Mouse (Mus musculus) C2C12 (cell line): ENCODE results near the gene Dab2ip. TPM values are rescaled to one million over a fixed set of nuclear protein-coding genes. Genes with fewer than 3 reads are reported as not detected.

Experiments
- H3K27me3 ChIP-seq: one replicate; pipeline ENCODE4 v1.6.1; 2011; ENCODE audit not compliant: control insufficient read depth, insufficient read depth, insufficient read length
- H3K36me3 ChIP-seq: one replicate; pipeline ENCODE4 v1.6.1; 2011; ENCODE audit not compliant: control insufficient read depth, insufficient read depth
- H3K4me3 ChIP-seq: one replicate; pipeline ENCODE4 v1.5.1; 2011; ENCODE audit warnings: mild to moderate bottlenecking, control low read depth; ENCODE audit not compliant: poor library complexity, insufficient read depth, severe bottlenecking
- H3K79me2 ChIP-seq: one replicate; pipeline ENCODE4 v1.6.1; 2011; ENCODE audit not compliant: control insufficient read depth, insufficient read depth
- H3K79me3 ChIP-seq: one replicate; pipeline ENCODE4 v1.6.1; 2011; ENCODE audit warnings: low read depth, control low read depth
- H3ac ChIP-seq: one replicate; pipeline ENCODE3; 2011; ENCODE audit warnings: low read depth; ENCODE audit not compliant: control insufficient read depth, insufficient read length
- CEBPB ChIP-seq: IDR thresholded peaks from one replicate; pipeline ENCODE4 v1.6.1; 2011; ENCODE audit warnings: low read depth, mild to moderate bottlenecking, control low read depth, moderate library complexity
- CTCF ChIP-seq: IDR thresholded peaks from one replicate; pipeline ENCODE4 v1.5.1; 2011; ENCODE audit not compliant: control insufficient read depth, insufficient read depth, insufficient read length
- FOSL1 ChIP-seq: IDR thresholded peaks from one replicate; pipeline ENCODE4 v1.8.0; 2011; ENCODE audit warnings: mild to moderate bottlenecking, low read length; ENCODE audit not compliant: poor library complexity, insufficient read depth, severe bottlenecking
- MAX ChIP-seq: IDR thresholded peaks from one replicate; pipeline ENCODE4 v1.6.1; 2011; ENCODE audit warnings: mild to moderate bottlenecking, control low read depth
- MYOD1 ChIP-seq: IDR thresholded peaks from one replicate; pipeline ENCODE4 v1.6.1; 2011; ENCODE audit warnings: low read depth; ENCODE audit not compliant: control insufficient read depth, insufficient read length
- MYOG ChIP-seq: IDR thresholded peaks from one replicate; pipeline ENCODE4 v1.6.1; 2011; ENCODE audit not compliant: control insufficient read depth, insufficient read length; ENCODE audit errors: extremely low read depth
- USF1 ChIP-seq: IDR thresholded peaks from one replicate; pipeline ENCODE4 v1.6.1; 2011; ENCODE audit warnings: low read depth, mild to moderate bottlenecking, control low read depth, moderate library complexity
- polyA plus RNA-seq: library from polyadenylated mRNA; unstranded; fragments of >200 nt; fragmentation: generic; extraction: Trizol; gene quantifications from one replicate; pipeline ENCODE4 v1.2.1, GENCODE M21; 2012; ENCODE audit warnings: missing spikeins

Dab2ip gene
- polyA plus RNA-seq, 1 experiment: 27.9 TPM

GRCm38 (mm10) chr2:35612297-35612696 is 54.2 kb downstream of the Dab2ip start:
- Histone ChIP-seq H3K36me3 (no peaks in the 10 kb centered on the region), H3ac (no peak overlapping the region)
- no peak for TF ChIP-seq MYOD1
- TF ChIP-seq MYOG: no peak
- TF ChIP-seq USF1: no peak
- TF ChIP-seq FOSL1: no peak
- no peak for TF ChIP-seq CTCF
- TF ChIP-seq MAX: no peak
- TF ChIP-seq CEBPB: no peak

GRCm38 (mm10) chr2:35613946-35614353 is 55.9 kb downstream of the Dab2ip start:
- Histone ChIP-seq H3K79me3 (no peaks in the 10 kb centered on the region), H3K36me3 (no peaks in the 10 kb centered on the region), H3K79me2 (no peaks in the 10 kb centered on the region), H3K27me3 (no peaks in the 10 kb centered on the region), H3ac (no peak overlapping the region), H3K4me3 (no peak overlapping the region)
- no peak for TF ChIP-seq FOSL1
- TF ChIP-seq CEBPB: no peak

More at GRCm38 (mm10) chr2:35612297-35612696, 54.2 kb downstream of the Dab2ip start:
- Histone ChIP-seq H3K79me3 (no peaks in the 10 kb centered on the region), H3K4me3 (no peak overlapping the region), H3K79me2 (no peaks in the 10 kb centered on the region), H3K27me3 (no peaks in the 10 kb centered on the region)

GRCm38 (mm10) chr2:35614411-35614810 is 56.3 kb downstream of the Dab2ip start:
- Histone ChIP-seq H3K4me3 (no peak overlapping the region), H3K79me3 (no peaks in the 10 kb centered on the region), H3K27me3 (no peaks in the 10 kb centered on the region), H3ac (no peak overlapping the region), H3K79me2 (no peaks in the 10 kb centered on the region), H3K36me3 (no peaks in the 10 kb centered on the region)
- TF ChIP-seq MAX (no peak), MYOD1 (no peak), USF1 (no peak), CTCF (no peak), FOSL1 (no peak), CEBPB (no peak), MYOG (no peak)

- Histone ChIP-seq H3K4me3 (no peak overlapping the region), H3K36me3 (no peaks in the 10 kb centered on the region), H3ac (no peak overlapping the region), H3K79me2 (no peaks in the 10 kb centered on the region), H3K27me3 (no peaks in the 10 kb centered on the region), H3K79me3 (no peaks in the 10 kb centered on the region)
- TF ChIP-seq FOSL1 (no peak), MYOD1 (no peak), USF1 (no peak), CEBPB (no peak), MYOG (no peak), CTCF (no peak), MAX (no peak)
These were observed 57.3 kb downstream of the Dab2ip start for GRCm38 (mm10) chr2:35615366-35615765.

DNA sequence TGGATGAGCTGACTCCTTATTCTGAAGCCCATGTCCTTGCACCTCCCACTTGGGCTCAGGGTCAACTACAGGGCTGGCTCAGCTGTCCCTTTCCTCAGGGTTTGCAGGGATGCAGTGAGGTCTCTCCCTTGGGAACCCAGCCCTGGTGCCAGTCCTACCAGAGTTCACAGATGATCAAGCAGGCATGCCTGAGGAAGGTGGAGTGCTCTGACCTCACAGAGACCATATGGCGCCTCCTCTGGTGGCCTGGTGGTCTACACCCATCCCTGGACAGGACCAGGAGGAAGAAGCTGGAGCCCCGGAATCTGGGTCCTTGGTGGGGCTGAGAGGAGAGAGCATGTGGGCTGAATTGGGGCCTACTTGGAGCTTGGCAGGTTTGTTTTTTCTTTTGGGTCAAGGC is 57.9 kb downstream of the Dab2ip start:
- H3ac ChIP-seq: no peak overlapping the region
- H3K4me3 ChIP-seq: no peak overlapping the region
- TF ChIP-seq USF1: no peak
- no peak for TF ChIP-seq CTCF
- no peak for TF ChIP-seq MAX
- TF ChIP-seq MYOG: no peak
- no peak for TF ChIP-seq MYOD1
- no peak for TF ChIP-seq FOSL1
- TF ChIP-seq CEBPB: no peak
- H3K36me3 ChIP-seq: no peaks in the 10 kb centered on the region
- H3K79me3 ChIP-seq: no peaks in the 10 kb centered on the region
- H3K27me3 ChIP-seq: no peaks in the 10 kb centered on the region
- H3K79me2 ChIP-seq: no peaks in the 10 kb centered on the region

- TF ChIP-seq MYOD1 (no peak), CEBPB (no peak), FOSL1 (no peak), MYOG (no peak), CTCF (no peak), MAX (no peak), USF1 (no peak)
- H3ac ChIP-seq: no peak overlapping the region
- H3K79me2 ChIP-seq: no peaks in the 10 kb centered on the region
- no peaks in the 10 kb centered on the region for H3K79me3 ChIP-seq
- H3K4me3 ChIP-seq: no peak overlapping the region
- H3K27me3 ChIP-seq: no peaks in the 10 kb centered on the region
- no peaks in the 10 kb centered on the region for H3K36me3 ChIP-seq
These were observed 59.0 kb downstream of the Dab2ip start for GRCm38 (mm10) chr2:35616891-35617658.
